Mouse (Mus musculus): ENCODE results near the gene 5031439G07Rik. TPM values are rescaled to one million over a fixed set of nuclear protein-coding genes. Genes with fewer than 3 reads are reported as not detected.
A peak's percentile ranks its signal among the peaks of the same experiment; 100 is the strongest.

Gene 5031439G07Rik
- polyA plus RNA-seq, 1 experiment from 2014 or later: 24.1 TPM

DNA sequence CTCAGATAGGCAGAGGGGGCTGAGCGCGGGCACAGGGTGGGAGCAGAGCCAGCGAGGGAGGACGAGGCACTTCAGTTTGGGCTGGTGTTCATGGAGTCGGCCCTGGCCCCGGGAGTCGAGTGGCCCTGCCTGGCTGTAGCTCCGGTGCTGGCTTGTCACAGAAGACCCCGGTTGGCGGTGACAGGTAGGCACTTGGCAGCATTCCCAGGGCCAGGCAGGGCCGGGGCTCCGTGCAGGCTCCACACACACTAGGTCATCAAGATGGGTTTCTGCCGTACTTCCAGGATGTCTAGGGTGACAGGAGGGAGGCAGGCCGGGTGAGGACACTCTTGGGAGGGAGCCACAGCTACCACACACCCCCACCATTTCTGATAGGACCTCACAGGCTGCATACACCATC is 39.4 kb downstream of the 5031439G07Rik start:
- ATAC-seq: no peak
- peaks cover 41% of the 10 kb centered on the region for H3K36me3 ChIP-seq (ENCODE audit: control insufficient read depth, insufficient read depth, low read length)
- no peaks in the 10 kb centered on the region for H3K4me1 ChIP-seq (ENCODE audit: control insufficient read depth, insufficient read depth, low read depth, low read length)
- H3K27me3 ChIP-seq (replicated peaks; ENCODE audit: control insufficient read depth, insufficient read depth, low read length): no peaks in the 10 kb centered on the region
- no peak overlapping the region for H3K4me2 ChIP-seq (ENCODE audit: low read length)
- no peak overlapping the region for H3K9ac ChIP-seq (ENCODE audit: low read depth, low read length)
- WGBS: 85% methylated on average over 14 of the region's 14 CpGs
- no peak overlapping the region for H3K27ac ChIP-seq (ENCODE audit: low read depth, low read length)
- no peaks in the 10 kb centered on the region for H3K9me3 ChIP-seq (ENCODE audit: control insufficient read depth, low read length)
- H3K4me3 ChIP-seq (ENCODE audit: low read length): no peak overlapping the region

DNA sequence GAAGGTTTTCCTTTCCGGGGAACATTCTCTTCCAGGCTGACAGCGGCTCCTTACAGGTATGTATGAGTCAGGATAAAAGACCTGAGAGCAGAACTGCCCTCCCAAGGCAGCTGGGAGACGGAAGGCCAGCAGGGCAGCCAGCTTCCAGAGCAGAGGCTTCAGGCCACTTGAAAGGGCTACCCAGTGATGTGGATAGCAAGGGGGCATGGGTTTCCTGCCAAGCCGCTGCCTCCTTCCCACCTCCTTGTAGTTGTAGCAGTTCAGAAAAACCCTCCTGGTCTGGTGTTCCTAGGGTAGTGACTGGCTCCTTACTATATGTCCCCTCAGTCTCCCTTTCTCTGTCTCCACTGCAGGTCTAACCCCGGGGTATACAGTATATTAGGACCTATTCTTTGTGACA is 44.0 kb downstream of the 5031439G07Rik start:
- Histone ChIP-seq H3K4me1 (ENCODE audit: control insufficient read depth, insufficient read depth, low read depth, low read length) (no peaks in the 10 kb centered on the region), H3K36me3 (ENCODE audit: control insufficient read depth, insufficient read depth, low read length) (peaks cover 16% of the 10 kb centered on the region), H3K4me3 (ENCODE audit: low read length) (no peak overlapping the region), H3K27me3 (replicated peaks; ENCODE audit: control insufficient read depth, insufficient read depth, low read length) (no peaks in the 10 kb centered on the region), H3K27ac (ENCODE audit: low read depth, low read length) (no peak overlapping the region), H3K4me2 (ENCODE audit: low read length) (no peak overlapping the region), H3K9ac (ENCODE audit: low read depth, low read length) (no peak overlapping the region), H3K9me3 (ENCODE audit: control insufficient read depth, low read length) (no peaks in the 10 kb centered on the region)
- ATAC-seq: no peak
- 83% methylated on average over 5 of the region's 5 CpGs for WGBS

DNA sequence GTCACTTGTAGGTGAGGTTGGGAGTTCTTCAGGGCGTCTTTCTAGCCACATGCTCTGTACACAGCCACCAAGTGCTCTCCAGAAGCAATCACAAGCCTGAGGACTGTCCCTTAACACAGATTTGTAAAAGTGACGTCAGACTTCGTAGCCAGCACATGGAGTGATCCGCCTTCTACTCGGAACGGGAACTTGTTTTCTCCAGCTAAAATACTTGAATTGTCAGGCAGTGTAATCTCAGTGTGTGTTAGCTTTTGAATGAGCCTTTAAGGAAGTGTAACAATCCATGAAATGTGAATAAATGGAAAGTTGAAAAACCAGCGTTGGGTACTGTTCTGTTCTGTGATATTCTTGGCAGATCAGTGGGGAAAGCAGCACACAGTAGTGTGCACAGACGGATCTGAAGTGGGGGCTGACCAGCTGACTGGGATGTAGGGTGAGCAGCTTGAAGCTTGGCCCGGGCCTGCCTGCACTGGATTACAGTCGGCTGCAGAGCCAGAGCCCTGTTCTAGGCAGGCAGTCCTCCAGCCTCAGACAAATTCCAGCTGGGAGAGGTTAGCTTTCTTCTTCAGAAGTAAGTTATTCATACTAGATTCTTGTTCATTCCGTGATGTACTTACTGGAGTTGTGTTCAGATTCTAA is 45.6 kb downstream of the 5031439G07Rik start:
- H3K4me2 ChIP-seq (ENCODE audit: low read length): no peak overlapping the region
- H3K36me3 ChIP-seq (ENCODE audit: control insufficient read depth, insufficient read depth, low read length): peaks cover 20% of the 10 kb centered on the region
- no peak overlapping the region for H3K27ac ChIP-seq (ENCODE audit: low read depth, low read length)
- 61% methylated on average over 11 of the region's 11 CpGs for WGBS
- H3K9ac ChIP-seq (ENCODE audit: low read depth, low read length): no peak overlapping the region
- H3K27me3 ChIP-seq (replicated peaks; ENCODE audit: control insufficient read depth, insufficient read depth, low read length): no peaks in the 10 kb centered on the region
- no peak overlapping the region for H3K4me3 ChIP-seq (ENCODE audit: low read length)
- H3K4me1 ChIP-seq (ENCODE audit: control insufficient read depth, insufficient read depth, low read depth, low read length): no peaks in the 10 kb centered on the region
- peak; percentile 78 for ATAC-seq
- H3K9me3 ChIP-seq (ENCODE audit: control insufficient read depth, low read length): no peaks in the 10 kb centered on the region

DNA sequence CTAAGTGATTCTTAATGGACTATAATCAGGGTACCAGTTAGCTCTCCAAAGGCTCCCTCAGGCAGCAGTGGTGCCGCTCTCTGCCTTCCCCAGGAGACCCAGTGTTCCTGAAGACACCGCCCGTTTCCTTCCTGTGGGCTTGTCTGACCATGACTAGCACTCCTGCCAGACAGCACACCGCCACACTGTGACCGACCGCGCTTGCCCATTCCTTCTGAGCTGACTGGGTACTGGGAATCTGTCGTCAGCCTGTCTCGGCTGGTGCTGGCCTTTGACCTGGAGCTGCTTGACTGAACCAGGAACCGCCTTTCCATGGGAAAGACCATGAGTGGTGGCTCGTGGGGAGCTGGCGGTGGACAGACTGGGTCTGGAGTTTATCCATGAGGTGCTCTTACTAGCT is 48.2 kb downstream of the 5031439G07Rik start:
- no peaks in the 10 kb centered on the region for H3K27me3 ChIP-seq (replicated peaks; ENCODE audit: control insufficient read depth, insufficient read depth, low read length)
- no peak overlapping the region for H3K4me2 ChIP-seq (ENCODE audit: low read length)
- no peaks in the 10 kb centered on the region for H3K9me3 ChIP-seq (ENCODE audit: control insufficient read depth, low read length)
- ATAC-seq: no peak
- H3K27ac ChIP-seq (ENCODE audit: low read depth, low read length): no peak overlapping the region
- H3K4me3 ChIP-seq (ENCODE audit: low read length): no peak overlapping the region
- H3K4me1 ChIP-seq (ENCODE audit: control insufficient read depth, insufficient read depth, low read depth, low read length): no peaks in the 10 kb centered on the region
- 60% methylated on average over 12 of the region's 12 CpGs for WGBS
- H3K9ac ChIP-seq (ENCODE audit: low read depth, low read length): no peak overlapping the region
- peaks cover 36% of the 10 kb centered on the region for H3K36me3 ChIP-seq (ENCODE audit: control insufficient read depth, insufficient read depth, low read length)

DNA sequence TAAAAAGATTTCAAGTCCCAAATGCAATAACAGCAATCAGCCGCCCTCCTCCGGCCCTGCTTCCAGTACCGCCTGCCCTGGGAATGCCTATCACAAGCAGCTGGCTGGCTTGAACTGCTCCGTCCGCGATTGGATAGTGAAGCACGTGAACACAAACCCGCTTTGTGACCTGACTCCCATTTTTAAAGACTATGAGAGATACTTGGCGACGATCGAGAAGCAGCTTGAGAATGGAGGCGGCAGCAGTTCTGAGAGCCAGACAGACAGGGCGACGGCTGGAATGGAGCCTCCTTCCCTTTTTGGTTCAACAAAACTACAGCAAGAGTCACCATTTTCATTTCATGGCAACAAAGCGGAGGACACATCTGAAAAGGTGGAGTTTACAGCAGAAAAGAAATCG is 53.5 kb downstream of the 5031439G07Rik start:
- WGBS: 84% methylated on average over 16 of the region's 16 CpGs
- no peak overlapping the region for H3K27ac ChIP-seq (ENCODE audit: low read depth, low read length)
- H3K27me3 ChIP-seq (replicated peaks; ENCODE audit: control insufficient read depth, insufficient read depth, low read length): no peaks in the 10 kb centered on the region
- no peaks in the 10 kb centered on the region for H3K9me3 ChIP-seq (ENCODE audit: control insufficient read depth, low read length)
- no peak overlapping the region for H3K4me2 ChIP-seq (ENCODE audit: low read length)
- no peak overlapping the region for H3K4me3 ChIP-seq (ENCODE audit: low read length)
- H3K36me3 ChIP-seq (ENCODE audit: control insufficient read depth, insufficient read depth, low read length): peaks cover 68% of the 10 kb centered on the region
- no peak overlapping the region for H3K9ac ChIP-seq (ENCODE audit: low read depth, low read length)
- ATAC-seq: no peak
- no peaks in the 10 kb centered on the region for H3K4me1 ChIP-seq (ENCODE audit: control insufficient read depth, insufficient read depth, low read depth, low read length)

DNA sequence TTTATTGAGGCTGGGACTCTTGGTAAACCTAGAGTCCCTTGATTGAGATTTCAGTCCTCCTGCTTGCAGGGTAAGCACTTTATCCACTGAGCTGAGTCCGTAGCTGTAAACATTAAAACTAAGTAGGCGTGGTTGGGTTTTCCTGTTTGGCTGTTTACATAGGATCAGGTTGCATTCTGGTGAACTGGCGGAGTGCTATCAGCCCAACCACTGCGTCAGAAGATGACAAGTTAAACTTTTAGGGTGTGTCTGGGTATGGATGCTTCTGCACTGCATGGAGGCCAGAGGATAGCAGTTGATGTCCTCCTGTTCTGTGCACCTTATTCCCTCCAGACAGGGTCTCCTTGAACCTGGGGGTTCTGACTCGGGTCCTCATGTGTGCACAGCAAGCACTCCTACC is 56.0 kb downstream of the 5031439G07Rik start:
- H3K27me3 ChIP-seq (replicated peaks; ENCODE audit: control insufficient read depth, insufficient read depth, low read length): no peaks in the 10 kb centered on the region
- no peak overlapping the region for H3K27ac ChIP-seq (ENCODE audit: low read depth, low read length)
- no peak overlapping the region for H3K4me3 ChIP-seq (ENCODE audit: low read length)
- no peak overlapping the region for H3K4me2 ChIP-seq (ENCODE audit: low read length)
- peaks cover 70% of the 10 kb centered on the region for H3K36me3 ChIP-seq (ENCODE audit: control insufficient read depth, insufficient read depth, low read length)
- no peaks in the 10 kb centered on the region for H3K9me3 ChIP-seq (ENCODE audit: control insufficient read depth, low read length)
- WGBS: 86% methylated on average over 5 of the region's 5 CpGs
- no peak for ATAC-seq
- H3K9ac ChIP-seq (ENCODE audit: low read depth, low read length): no peak overlapping the region
- no peaks in the 10 kb centered on the region for H3K4me1 ChIP-seq (ENCODE audit: control insufficient read depth, insufficient read depth, low read depth, low read length)

DNA sequence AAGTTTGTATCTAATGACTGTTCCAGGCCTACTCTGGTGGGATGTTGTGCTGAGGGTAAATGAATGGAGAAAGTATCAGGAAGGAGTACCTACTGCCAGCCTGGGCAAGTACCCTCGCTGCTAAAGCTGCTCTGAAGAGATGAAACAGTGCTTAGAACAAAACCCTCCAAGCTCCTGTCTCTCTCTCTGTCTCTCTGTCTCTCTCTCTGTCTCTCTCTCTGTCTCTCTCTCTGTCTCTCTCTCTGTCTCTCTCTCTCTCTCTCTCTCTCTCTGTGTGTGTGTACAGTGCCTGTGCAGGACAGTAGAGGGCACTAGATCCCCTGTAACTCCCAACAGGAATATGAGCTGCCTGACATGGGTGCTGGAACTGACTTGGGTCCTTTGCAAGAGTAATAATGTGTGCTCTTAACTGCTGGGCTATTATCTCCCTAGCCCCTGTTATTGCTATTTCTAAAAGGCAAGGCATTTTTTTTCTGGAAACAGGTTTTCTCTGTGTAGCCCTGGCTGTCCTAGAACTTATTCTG is 62.8 kb downstream of the 5031439G07Rik start:
- no peak overlapping the region; the same call in 1 of the 2 replicates for H3K9ac ChIP-seq (ENCODE audit: low read depth, low read length)
- peaks cover 27% of the 10 kb centered on the region for H3K4me1 ChIP-seq (ENCODE audit: control insufficient read depth, insufficient read depth, low read depth, low read length)
- peak overlapping the region; percentile 83 for H3K4me2 ChIP-seq (ENCODE audit: low read length)
- no peak overlapping the region for H3K27ac ChIP-seq (ENCODE audit: low read depth, low read length)
- no peaks in the 10 kb centered on the region for H3K27me3 ChIP-seq (replicated peaks; ENCODE audit: control insufficient read depth, insufficient read depth, low read length)
- no peaks in the 10 kb centered on the region for H3K9me3 ChIP-seq (ENCODE audit: control insufficient read depth, low read length)
- H3K36me3 ChIP-seq (ENCODE audit: control insufficient read depth, insufficient read depth, low read length): peaks cover 30% of the 10 kb centered on the region
- H3K4me3 ChIP-seq (ENCODE audit: low read length): no peak overlapping the region
- WGBS: 72% methylated on average over 1 of the region's 1 CpGs
- no peak for ATAC-seq

DNA sequence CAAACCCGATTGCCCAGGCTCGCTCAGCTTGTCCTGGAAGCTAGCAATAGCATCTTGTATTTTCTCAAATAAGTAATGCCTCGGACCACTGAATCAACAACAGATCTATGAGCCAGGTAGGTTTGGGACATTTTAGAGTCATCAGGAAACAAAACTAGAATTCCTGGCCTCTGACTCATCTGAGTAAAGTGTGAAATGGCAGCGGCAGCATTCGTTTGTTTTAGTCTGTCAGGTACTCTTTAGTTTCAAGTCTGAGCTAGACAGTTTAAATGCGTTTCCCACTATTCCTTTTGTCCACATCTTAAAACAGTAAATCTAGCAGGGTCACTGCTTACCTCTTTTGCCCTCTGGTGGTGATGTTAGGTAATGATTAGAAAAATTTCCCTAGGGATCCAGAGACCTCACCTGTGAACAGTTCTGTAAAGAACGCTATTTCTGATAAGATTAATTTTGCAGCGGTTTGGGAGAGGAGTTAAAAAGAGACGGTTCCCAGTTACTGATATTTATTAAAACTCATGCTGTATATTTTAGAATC is 63.5 kb downstream of the 5031439G07Rik start:
- H3K4me1 ChIP-seq (ENCODE audit: control insufficient read depth, insufficient read depth, low read depth, low read length): peaks cover 27% of the 10 kb centered on the region
- WGBS: 13% methylated on average over 9 of the region's 9 CpGs
- H3K4me3 ChIP-seq (ENCODE audit: low read length): peak overlapping the region; percentile 94
- H3K36me3 ChIP-seq (ENCODE audit: control insufficient read depth, insufficient read depth, low read length): peaks cover 23% of the 10 kb centered on the region
- no peak overlapping the region for H3K27ac ChIP-seq (ENCODE audit: low read depth, low read length)
- H3K9me3 ChIP-seq (ENCODE audit: control insufficient read depth, low read length): no peaks in the 10 kb centered on the region
- H3K27me3 ChIP-seq (replicated peaks; ENCODE audit: control insufficient read depth, insufficient read depth, low read length): no peaks in the 10 kb centered on the region
- peak overlapping the region; percentile 83 for H3K4me2 ChIP-seq (ENCODE audit: low read length)
- H3K9ac ChIP-seq (ENCODE audit: low read depth, low read length): peak overlapping the region; percentile 42
- no peak for ATAC-seq

DNA sequence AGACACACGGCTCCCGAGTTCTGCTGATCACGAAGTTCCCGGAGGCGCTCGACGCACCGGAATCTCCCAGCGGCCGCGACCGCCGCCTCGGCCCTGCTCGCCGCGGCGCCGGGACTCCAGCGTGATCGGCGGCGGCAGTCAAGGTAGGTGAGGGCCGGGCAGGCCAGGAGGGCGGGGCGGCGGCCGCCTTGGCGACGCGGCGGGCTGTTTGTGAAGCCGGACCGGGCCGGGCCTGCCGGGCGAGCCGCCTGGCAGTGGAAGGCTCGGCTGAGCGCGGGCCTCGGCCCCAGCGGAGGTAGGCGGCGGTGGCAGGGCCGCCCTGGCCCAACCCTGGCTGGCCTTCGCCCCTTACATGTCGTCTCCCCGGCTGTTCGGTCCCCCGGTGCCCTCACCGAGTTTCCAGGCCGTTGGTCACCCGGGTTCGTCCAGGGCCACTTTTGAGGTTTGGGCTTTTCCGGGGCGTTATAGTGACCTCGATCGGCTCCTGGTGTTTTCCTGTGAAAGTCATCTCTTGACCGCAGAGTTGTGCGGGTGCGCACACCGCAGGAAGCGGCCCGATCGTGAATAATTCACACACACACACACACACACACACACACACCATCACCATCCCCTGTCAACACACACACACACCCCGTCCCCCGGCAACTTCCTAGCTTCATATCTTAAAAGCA is 64.7 kb downstream of the 5031439G07Rik start:
- H3K4me1 ChIP-seq (ENCODE audit: control insufficient read depth, insufficient read depth, low read depth, low read length): peaks cover 27% of the 10 kb centered on the region
- peak; percentile 81 for ATAC-seq
- H3K4me3 ChIP-seq (ENCODE audit: low read length): peak overlapping the region; percentile 94
- no peaks in the 10 kb centered on the region for H3K27me3 ChIP-seq (replicated peaks; ENCODE audit: control insufficient read depth, insufficient read depth, low read length)
- WGBS: under 1% methylated on average over 61 of the region's 68 CpGs
- H3K4me2 ChIP-seq (ENCODE audit: low read length): peak overlapping the region; percentile 83
- H3K36me3 ChIP-seq (ENCODE audit: control insufficient read depth, insufficient read depth, low read length): peaks cover 13% of the 10 kb centered on the region
- peak overlapping the region; percentile 98 for H3K9ac ChIP-seq (ENCODE audit: low read depth, low read length)
- H3K27ac ChIP-seq (ENCODE audit: low read depth, low read length): peak overlapping the region; percentile 95
- no peaks in the 10 kb centered on the region for H3K9me3 ChIP-seq (ENCODE audit: control insufficient read depth, low read length)
